Mouse (Mus musculus): ENCODE measurements around the gene Xbp1. TPM values are rescaled to one million over a fixed set of nuclear protein-coding genes. Genes with fewer than 3 reads are reported as not detected.

Gene Xbp1
- polyA plus RNA-seq, 1 experiment from 2014 or later = 117 TPM

- no peak overlapping the region for H3K4me3 ChIP-seq (ENCODE audit: low read depth, low read length)
- ATAC-seq (replicated peaks; ENCODE audit: low FRiP score) (no peak), DNase-seq (ENCODE audit: low spot score) (no peak)
- WGBS = 81% methylated on average over 3 of the region's 3 CpGs
- H3K27me3 ChIP-seq (ENCODE audit: control insufficient read depth, insufficient read depth, low read length) = no peaks in the 10 kb centered on the region
- H3K9me3 ChIP-seq (ENCODE audit: control insufficient read depth, low read length) = no peaks in the 10 kb centered on the region
- H3K4me1 ChIP-seq (replicated peaks; ENCODE audit: control insufficient read depth, insufficient read depth, low read length) = peaks cover 4% of the 10 kb centered on the region; the same call in 1 of the 2 replicates
- no peak overlapping the region for H3K9ac ChIP-seq (ENCODE audit: low read length)
- H3K36me3 ChIP-seq (ENCODE audit: control insufficient read depth, insufficient read depth, low read length) = no peaks in the 10 kb centered on the region
- no peak overlapping the region for H3K4me2 ChIP-seq (ENCODE audit: low read depth, low read length, severe bottlenecking)
- no peak overlapping the region for H3K27ac ChIP-seq (ENCODE audit: low read depth, low read length)
These were observed 45.1 kb downstream of the Xbp1 start for GRCm38 (mm10) chr11:5565596-5565995.

- DNase-seq (ENCODE audit: low spot score) (no peak), ATAC-seq (replicated peaks; ENCODE audit: low FRiP score) (no peak)
- Histone ChIP-seq H3K4me1 (replicated peaks; ENCODE audit: control insufficient read depth, insufficient read depth, low read length) (peaks cover 4% of the 10 kb centered on the region; the same call in 1 of the 2 replicates), H3K36me3 (ENCODE audit: control insufficient read depth, insufficient read depth, low read length) (no peaks in the 10 kb centered on the region), H3K27me3 (ENCODE audit: control insufficient read depth, insufficient read depth, low read length) (no peaks in the 10 kb centered on the region), H3K9ac (ENCODE audit: low read length) (no peak overlapping the region), H3K27ac (ENCODE audit: low read depth, low read length) (no peak overlapping the region), H3K4me3 (ENCODE audit: low read depth, low read length) (no peak overlapping the region), H3K9me3 (ENCODE audit: control insufficient read depth, low read length) (no peaks in the 10 kb centered on the region), H3K4me2 (ENCODE audit: low read depth, low read length, severe bottlenecking) (no peak overlapping the region)
- WGBS = 68% methylated on average over 2 of the region's 2 CpGs
These were observed 46.0 kb downstream of the Xbp1 start for GRCm38 (mm10) chr11:5566506-5566905.

- H3K27me3 ChIP-seq (ENCODE audit: control insufficient read depth, insufficient read depth, low read length) = no peaks in the 10 kb centered on the region
- DNase-seq (ENCODE audit: low spot score) = no peak
- H3K27ac ChIP-seq (ENCODE audit: low read depth, low read length) = no peak overlapping the region
- H3K4me1 ChIP-seq (replicated peaks; ENCODE audit: control insufficient read depth, insufficient read depth, low read length) = peaks cover 4% of the 10 kb centered on the region; the same call in 1 of the 2 replicates
- H3K4me2 ChIP-seq (ENCODE audit: low read depth, low read length, severe bottlenecking) = no peak overlapping the region
- no peaks in the 10 kb centered on the region for H3K9me3 ChIP-seq (ENCODE audit: control insufficient read depth, low read length)
- H3K36me3 ChIP-seq (ENCODE audit: control insufficient read depth, insufficient read depth, low read length) = no peaks in the 10 kb centered on the region
- H3K4me3 ChIP-seq (ENCODE audit: low read depth, low read length) = no peak overlapping the region
- no peak overlapping the region for H3K9ac ChIP-seq (ENCODE audit: low read length)
- WGBS = 90% methylated on average over 6 of the region's 6 CpGs
- ATAC-seq (replicated peaks; ENCODE audit: low FRiP score) = no peak
These were observed 47.2 kb downstream of the Xbp1 start for GRCm38 (mm10) chr11:5567654-5568053.

GRCm38 (mm10) chr11:5568082-5568481 lies 47.6 kb downstream of the Xbp1 start:
- H3K4me1 ChIP-seq (replicated peaks; ENCODE audit: control insufficient read depth, insufficient read depth, low read length) = no peaks in the 10 kb centered on the region
- WGBS = 91% methylated on average over 5 of the region's 5 CpGs
- no peaks in the 10 kb centered on the region for H3K9me3 ChIP-seq (ENCODE audit: control insufficient read depth, low read length)
- no peak overlapping the region for H3K4me3 ChIP-seq (ENCODE audit: low read depth, low read length)
- no peak overlapping the region for H3K4me2 ChIP-seq (ENCODE audit: low read depth, low read length, severe bottlenecking)
- H3K27me3 ChIP-seq (ENCODE audit: control insufficient read depth, insufficient read depth, low read length) = no peaks in the 10 kb centered on the region
- ATAC-seq (replicated peaks; ENCODE audit: low FRiP score) (no peak), DNase-seq (ENCODE audit: low spot score) (no peak)
- H3K27ac ChIP-seq (ENCODE audit: low read depth, low read length) = no peak overlapping the region
- no peaks in the 10 kb centered on the region for H3K36me3 ChIP-seq (ENCODE audit: control insufficient read depth, insufficient read depth, low read length)
- H3K9ac ChIP-seq (ENCODE audit: low read length) = no peak overlapping the region

GRCm38 (mm10) chr11:5569474-5569873 lies 49.0 kb downstream of the Xbp1 start, which contains the start of gene Ankrd36:
Ankrd36 (plus strand) TSS chr11:5569684.
- Histone ChIP-seq H3K4me2 (ENCODE audit: low read depth, low read length, severe bottlenecking) (no peak within 1 kb of the TSS), H3K9me3 (ENCODE audit: control insufficient read depth, low read length) (no peaks in the 10 kb centered on the region), H3K27ac (ENCODE audit: low read depth, low read length) (no peak within 1 kb of the TSS), H3K36me3 (ENCODE audit: control insufficient read depth, insufficient read depth, low read length) (no peaks in the 10 kb centered on the region), H3K4me3 (ENCODE audit: low read depth, low read length) (no peak within 1 kb of the TSS), H3K9ac (ENCODE audit: low read length) (no peak within 1 kb of the TSS), H3K4me1 (replicated peaks; ENCODE audit: control insufficient read depth, insufficient read depth, low read length) (no peaks in the 10 kb centered on the region), H3K27me3 (ENCODE audit: control insufficient read depth, insufficient read depth, low read length) (no peaks in the 10 kb centered on the region)
- DNase-seq (ENCODE audit: low spot score) = no peak
- ATAC-seq (replicated peaks; ENCODE audit: low FRiP score) = no peak
- 83% methylated on average over 12 of the region's 12 CpGs for WGBS

GRCm38 (mm10) chr11:5571856-5572255 lies 51.4 kb downstream of the Xbp1 start:
- no peak overlapping the region for H3K9ac ChIP-seq (ENCODE audit: low read length)
- DNase-seq (ENCODE audit: low spot score) (no peak), ATAC-seq (replicated peaks; ENCODE audit: low FRiP score) (no peak)
- H3K9me3 ChIP-seq (ENCODE audit: control insufficient read depth, low read length) = no peaks in the 10 kb centered on the region
- no peaks in the 10 kb centered on the region for H3K4me1 ChIP-seq (replicated peaks; ENCODE audit: control insufficient read depth, insufficient read depth, low read length)
- WGBS = 86% methylated on average over 4 of the region's 4 CpGs
- no peak overlapping the region for H3K4me2 ChIP-seq (ENCODE audit: low read depth, low read length, severe bottlenecking)
- no peaks in the 10 kb centered on the region for H3K36me3 ChIP-seq (ENCODE audit: control insufficient read depth, insufficient read depth, low read length)
- H3K27me3 ChIP-seq (ENCODE audit: control insufficient read depth, insufficient read depth, low read length) = no peaks in the 10 kb centered on the region
- no peak overlapping the region for H3K27ac ChIP-seq (ENCODE audit: low read depth, low read length)
- no peak overlapping the region for H3K4me3 ChIP-seq (ENCODE audit: low read depth, low read length)

- H3K36me3 ChIP-seq (ENCODE audit: control insufficient read depth, insufficient read depth, low read length) = no peaks in the 10 kb centered on the region
- H3K27ac ChIP-seq (ENCODE audit: low read depth, low read length) = no peak overlapping the region
- no peak overlapping the region for H3K4me3 ChIP-seq (ENCODE audit: low read depth, low read length)
- DNase-seq (ENCODE audit: low spot score) (no peak), ATAC-seq (replicated peaks; ENCODE audit: low FRiP score) (no peak)
- no peak overlapping the region for H3K4me2 ChIP-seq (ENCODE audit: low read depth, low read length, severe bottlenecking)
- no peak overlapping the region for H3K9ac ChIP-seq (ENCODE audit: low read length)
- no peaks in the 10 kb centered on the region; the same call in 1 of the 2 replicates for H3K4me1 ChIP-seq (replicated peaks; ENCODE audit: control insufficient read depth, insufficient read depth, low read length)
- WGBS = 79% methylated on average over 2 of the region's 2 CpGs
- no peaks in the 10 kb centered on the region for H3K9me3 ChIP-seq (ENCODE audit: control insufficient read depth, low read length)
- H3K27me3 ChIP-seq (ENCODE audit: control insufficient read depth, insufficient read depth, low read length) = no peaks in the 10 kb centered on the region; the same call in 1 of the 2 replicates
These were observed 53.4 kb downstream of the Xbp1 start for GRCm38 (mm10) chr11:5573821-5574220.

- Histone ChIP-seq H3K4me1 (replicated peaks; ENCODE audit: control insufficient read depth, insufficient read depth, low read length) (no peaks in the 10 kb centered on the region; the same call in 1 of the 2 replicates), H3K4me2 (ENCODE audit: low read depth, low read length, severe bottlenecking) (no peak overlapping the region), H3K36me3 (ENCODE audit: control insufficient read depth, insufficient read depth, low read length) (no peaks in the 10 kb centered on the region), H3K9me3 (ENCODE audit: control insufficient read depth, low read length) (no peaks in the 10 kb centered on the region), H3K9ac (ENCODE audit: low read length) (no peak overlapping the region), H3K27me3 (ENCODE audit: control insufficient read depth, insufficient read depth, low read length) (no peaks in the 10 kb centered on the region; the same call in 1 of the 2 replicates), H3K4me3 (ENCODE audit: low read depth, low read length) (no peak overlapping the region), H3K27ac (ENCODE audit: low read depth, low read length) (no peak overlapping the region)
- no peak for DNase-seq (ENCODE audit: low spot score)
- ATAC-seq (replicated peaks; ENCODE audit: low FRiP score) = no peak
- WGBS = 69% methylated on average over 6 of the region's 6 CpGs
These were observed 54.6 kb downstream of the Xbp1 start for GRCm38 (mm10) chr11:5575046-5575445.
